Mouse (Mus musculus) MEL (cell line): Measurements from ENCODE around the gene Map3k20. TPM values are rescaled to one million over a fixed set of nuclear protein-coding genes. Genes with fewer than 3 reads are reported as not detected.

Source experiments
- DNase-seq: peaks from one replicate; pipeline ENCODE4 v3.0.0; 2011; ENCODE audit warnings: low read depth, low spot score
- H3K27ac ChIP-seq: 2 replicates; pipeline ENCODE4 v1.5.1; 2012; ENCODE audit warnings: low read depth, mild to moderate bottlenecking, control low read depth, low read length, moderate library complexity; ENCODE audit not compliant: control insufficient read depth
- H3K27me3 ChIP-seq, 2 experiments: fragments of 150-350 bp in 1 of 2; sonication (generic) in 1 of 2; 2 replicates each; pipeline ENCODE4 v1.6.1; 2012; ENCODE audit warnings: low read length in 2 of 2, mild to moderate bottlenecking in 2 of 2, improper control_type of control experiment in 1 of 2, moderate library complexity in 1 of 2; ENCODE audit not compliant: insufficient read depth in 2 of 2, control insufficient read depth in 1 of 2
- H3K36me3 ChIP-seq, 2 experiments: 2 replicates each; pipeline ENCODE4 v1.6.1; 2012 to 2014; ENCODE audit warnings: low read length in 2 of 2, improper control_type of control experiment in 1 of 2, inconsistent platforms in 1 of 2, mild to moderate bottlenecking in 1 of 2; ENCODE audit not compliant: insufficient read depth in 2 of 2, control insufficient read depth in 1 of 2
- H3K4me1 ChIP-seq, 2 experiments: fragments of 150-350 bp in 1 of 2; sonication (generic) in 1 of 2; 2 replicates each; pipeline ENCODE4 v1.6.1; 2012; ENCODE audit warnings: low read length in 2 of 2, improper control_type of control experiment in 1 of 2, mild to moderate bottlenecking in 1 of 2; ENCODE audit not compliant: insufficient read depth in 2 of 2, control insufficient read depth in 1 of 2
- H3K4me3 ChIP-seq, 2 experiments: fragments of 150-350 bp in 1 of 2; sonication (generic) in 1 of 2; 2 replicates each; pipeline ENCODE4 v1.5.1; 2012; ENCODE audit warnings: low read depth in 2 of 2, low read length in 2 of 2, mild to moderate bottlenecking in 2 of 2, moderate library complexity in 2 of 2, control low read depth in 1 of 2, improper control_type of control experiment in 1 of 2; ENCODE audit not compliant: control insufficient read depth in 1 of 2, insufficient read depth in 1 of 2
- H3K79me2 ChIP-seq: 2 replicates; pipeline ENCODE4 v1.6.1; 2012; ENCODE audit warnings: mild to moderate bottlenecking, low read length, moderate library complexity; ENCODE audit not compliant: control insufficient read depth, poor library complexity, insufficient read depth
- H3K9ac ChIP-seq: 2 replicates; pipeline ENCODE4 v1.6.1; 2012; ENCODE audit warnings: low read depth, mild to moderate bottlenecking, control low read depth, low read length, moderate library complexity; ENCODE audit not compliant: control insufficient read depth, poor library complexity, severe bottlenecking
- H3K9me3 ChIP-seq: fragments of 150-350 bp; sonication (generic); replicated peaks from 2 replicates; pipeline ENCODE4 v1.6.1; 2012; ENCODE audit warnings: mild to moderate bottlenecking, low read length, improper control_type of control experiment, moderate library complexity; ENCODE audit not compliant: insufficient read depth
- CHD1 ChIP-seq: IDR thresholded peaks from 2 replicates; pipeline ENCODE4 v1.6.1; 2012; ENCODE audit warnings: low read depth, mild to moderate bottlenecking, inconsistent platforms, low read length, improper control_type of control experiment
- CHD2 ChIP-seq: IDR thresholded peaks from 2 replicates; pipeline ENCODE4 v1.6.1; 2011; ENCODE audit warnings: low read length, improper control_type of control experiment
- CTCF ChIP-seq, 3 experiments: IDR thresholded peaks in 2 of 3; conservative IDR thresholded peaks in 1 of 3; 2 replicates each; pipeline ENCODE4 v1.5.1; 2011 to 2012; ENCODE audit warnings: low read length in 3 of 3, low read depth in 2 of 3, mild to moderate bottlenecking in 2 of 3, improper control_type of control experiment in 1 of 3, inconsistent platforms in 1 of 3, mixed read lengths in 1 of 3, moderate library complexity in 1 of 3; ENCODE audit not compliant: control insufficient read depth in 1 of 3, insufficient read depth in 1 of 3, poor library complexity in 1 of 3, severe bottlenecking in 1 of 3
- E2F4 ChIP-seq: IDR thresholded peaks from 2 replicates; pipeline ENCODE4 v1.6.1; 2011; ENCODE audit warnings: low read depth, low read length, improper control_type of control experiment, borderline replicate concordance
- EP300 ChIP-seq, 2 experiments: IDR thresholded peaks; 2 replicates each; pipeline ENCODE4 v1.6.1; 2011; ENCODE audit warnings: improper control_type of control experiment in 2 of 2, low read length in 2 of 2, low read depth in 1 of 2, mild to moderate bottlenecking in 1 of 2
- ETS1 ChIP-seq: IDR thresholded peaks from 2 replicates; pipeline ENCODE4 v1.6.1; 2012; ENCODE audit warnings: low read depth, mild to moderate bottlenecking, inconsistent platforms, low read length, improper control_type of control experiment, moderate library complexity
- HCFC1 ChIP-seq: IDR thresholded peaks from 2 replicates; pipeline ENCODE4 v1.6.1; 2012; ENCODE audit warnings: low read depth, mild to moderate bottlenecking, inconsistent platforms, low read length, improper control_type of control experiment, moderate library complexity
- JUND ChIP-seq: IDR thresholded peaks from 2 replicates; pipeline ENCODE4 v1.6.1; 2011; ENCODE audit warnings: low read depth, mild to moderate bottlenecking, improper control_type of control experiment, low read length
- KAT2A ChIP-seq: conservative IDR thresholded peaks from 2 replicates; pipeline ENCODE4 v1.6.1; 2012; ENCODE audit warnings: low read depth, low read length, improper control_type of control experiment, inconsistent platforms
- MAX ChIP-seq: IDR thresholded peaks from 2 replicates; pipeline ENCODE4 v1.6.1; 2011; ENCODE audit warnings: low read length, improper control_type of control experiment
- MEF2A ChIP-seq: IDR thresholded peaks from 2 replicates; pipeline ENCODE4 v1.6.1; 2014; ENCODE audit warnings: low read depth, mild to moderate bottlenecking, inconsistent platforms, low read length, improper control_type of control experiment; ENCODE audit not compliant: poor library complexity, insufficient replicate concordance, severe bottlenecking; ENCODE audit errors: extremely low read depth
- POLR2AphosphoS2 ChIP-seq: IDR thresholded peaks from 2 replicates; pipeline ENCODE4 v1.6.1; 2011; ENCODE audit warnings: low read length, improper control_type of control experiment
- RCOR1 ChIP-seq: IDR thresholded peaks from 2 replicates; pipeline ENCODE4 v1.6.1; 2012; ENCODE audit warnings: low read depth, mild to moderate bottlenecking, inconsistent platforms, low read length, improper control_type of control experiment
- SIN3A ChIP-seq: IDR thresholded peaks from 2 replicates; pipeline ENCODE4 v1.6.1; 2012; ENCODE audit warnings: low read length, improper control_type of control experiment, inconsistent platforms
- TAL1 ChIP-seq: IDR thresholded peaks from 2 replicates; pipeline ENCODE4 v1.6.1; 2012; ENCODE audit warnings: mild to moderate bottlenecking, inconsistent platforms, low read length, moderate library complexity, mixed read lengths
- TCF12 ChIP-seq: IDR thresholded peaks from 2 replicates; pipeline ENCODE4 v1.6.1; 2014; ENCODE audit warnings: low read depth, mild to moderate bottlenecking, inconsistent platforms, low read length, improper control_type of control experiment, moderate library complexity
- UBTF ChIP-seq: IDR thresholded peaks from 2 replicates; pipeline ENCODE4 v1.6.1; 2012; ENCODE audit warnings: low read depth, mild to moderate bottlenecking, inconsistent platforms, low read length, improper control_type of control experiment, moderate library complexity, borderline replicate concordance; ENCODE audit not compliant: insufficient read depth
- USF2 ChIP-seq, 2 experiments: IDR thresholded peaks; 2 replicates each; pipeline ENCODE4 v1.6.1; 2011 to 2012; ENCODE audit warnings: improper control_type of control experiment in 2 of 2, low read length in 2 of 2, borderline replicate concordance in 1 of 2, inconsistent platforms in 1 of 2, low read depth in 1 of 2, mild to moderate bottlenecking in 1 of 2; ENCODE audit not compliant: insufficient read depth in 1 of 2
- ZKSCAN1 ChIP-seq: IDR thresholded peaks from 2 replicates; pipeline ENCODE4 v1.6.1; 2012; ENCODE audit warnings: low read depth, mild to moderate bottlenecking, inconsistent platforms, low read length, improper control_type of control experiment, moderate library complexity
- ZMIZ1 ChIP-seq: IDR thresholded peaks from 2 replicates; pipeline ENCODE4 v1.6.1; 2012; ENCODE audit warnings: low read depth, mild to moderate bottlenecking, inconsistent platforms, low read length, improper control_type of control experiment, moderate library complexity
- polyA plus RNA-seq, 2 experiments: library from polyadenylated mRNA; stranded (reverse) in 1 of 2; unstranded in 1 of 2; fragments of >175 nt in 1 of 2; fragments of >200 nt in 1 of 2; gene quantifications; 2 replicates each; pipeline versions ENCODE4 v1.2.1 to v1.2.4; 2012; ENCODE audit warnings: low replicate concordance in 2 of 2, low read depth in 1 of 2; ENCODE audit not compliant: insufficient read length in 2 of 2, insufficient read depth in 1 of 2, missing spikeins in 1 of 2
- total RNA-seq: library from RNA; depleted of rRNA; stranded (reverse); fragments of 300-350 nt; gene quantifications from 2 replicates; pipeline ENCODE4 v1.2.3, GENCODE M21; 2012

The Map3k20 gene
- total and polyA plus RNA-seq, 3 experiments, result 7.4 to 9.6 TPM; not detected in 1

DNA sequence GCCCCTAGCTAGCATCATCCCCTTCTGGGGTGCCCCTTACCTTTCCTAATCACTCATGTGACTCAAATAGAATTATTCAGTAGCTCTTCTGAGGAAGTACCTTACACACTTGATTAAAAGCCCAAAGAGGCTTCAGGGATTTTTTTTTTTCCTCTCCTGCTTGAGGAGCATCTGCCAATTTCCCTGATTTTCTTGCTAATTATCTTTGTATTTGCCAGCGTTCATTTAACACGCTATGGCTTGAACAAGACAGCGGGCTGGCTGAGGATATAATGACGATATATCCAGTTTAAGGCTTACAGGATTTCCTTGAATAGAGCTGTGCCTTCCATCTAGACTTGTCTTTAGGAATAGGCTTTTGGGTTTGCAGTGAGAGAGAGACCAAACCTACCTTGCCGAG, 91.5 kb downstream of the Map3k20 start:
- Histone ChIP-seq H3K27me3 (no peaks in the 10 kb centered on the region), H3K79me2 (no peaks in the 10 kb centered on the region), H3K4me3 (no peak overlapping the region), H3K9ac (no peak overlapping the region), H3K9me3 (no peaks in the 10 kb centered on the region), H3K36me3 (no peaks in the 10 kb centered on the region), H3K4me1 (no peaks in the 10 kb centered on the region), H3K27ac (no peak overlapping the region)
- TF ChIP-seq CTCF (IDR thresholded peaks at IDR 0.05 in 2 of 3, conservative IDR thresholded peaks at IDR 0.05 in 1 of 3; ENCODE audit: control insufficient read depth in 1 of 3, insufficient read depth in 1 of 3, low read depth in 2 of 3, low read length in 3 of 3, poor library complexity in 1 of 3, severe bottlenecking in 1 of 3) (no peak), POLR2AphosphoS2 (no peak), JUND (no peak), RCOR1 (no peak), KAT2A (no peak), ETS1 (no peak), ZKSCAN1 (no peak), TCF12 (no peak), ZMIZ1 (no peak), E2F4 (no peak), USF2 (IDR thresholded peaks at IDR 0.05; ENCODE audit: borderline replicate concordance in 1 of 2, insufficient read depth in 1 of 2, low read depth in 1 of 2, low read length in 2 of 2) (no peak), EP300 (IDR thresholded peaks at IDR 0.05; ENCODE audit: low read depth in 1 of 2, low read length in 2 of 2) (no peak), CHD2 (no peak), TAL1 (no peak)
- TF ChIP-seq, all 39 proteins: peak for 0
- DNase-seq, result no peak

DNA sequence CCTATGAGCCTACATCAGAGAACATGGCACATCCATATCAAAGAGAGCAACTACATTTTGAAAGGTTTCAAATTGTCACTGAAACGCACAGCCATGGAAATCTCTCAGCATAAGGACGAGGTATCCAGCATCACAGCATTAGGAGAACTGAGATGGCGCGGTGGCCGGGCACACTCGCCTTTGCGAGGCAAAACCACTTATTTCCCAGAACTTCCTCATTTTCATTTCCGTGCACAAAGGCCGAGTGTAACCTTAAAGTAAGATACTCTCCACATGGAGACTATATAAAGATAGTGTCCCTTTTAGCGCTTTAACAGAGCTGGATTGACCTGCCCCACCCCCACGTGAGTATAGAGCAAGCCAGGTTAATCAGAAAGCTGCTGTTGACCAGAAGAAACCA, 94.0 kb downstream of the Map3k20 start:
- H3K36me3 ChIP-seq, result no peaks in the 10 kb centered on the region
- no peaks in the 10 kb centered on the region for H3K79me2 ChIP-seq
- H3K27me3 ChIP-seq, result no peaks in the 10 kb centered on the region
- no peak overlapping the region for H3K9ac ChIP-seq
- H3K4me3 ChIP-seq, result no peak overlapping the region
- no peak overlapping the region for H3K27ac ChIP-seq
- H3K9me3 ChIP-seq, result no peaks in the 10 kb centered on the region
- DNase-seq, result no peak
- no peaks in the 10 kb centered on the region for H3K4me1 ChIP-seq
- TF ChIP-seq UBTF, result no peak
- no peak for TF ChIP-seq MAX
- no peak for TF ChIP-seq USF2 (IDR thresholded peaks at IDR 0.05; ENCODE audit: borderline replicate concordance in 1 of 2, insufficient read depth in 1 of 2, low read depth in 1 of 2, low read length in 2 of 2)

DNA sequence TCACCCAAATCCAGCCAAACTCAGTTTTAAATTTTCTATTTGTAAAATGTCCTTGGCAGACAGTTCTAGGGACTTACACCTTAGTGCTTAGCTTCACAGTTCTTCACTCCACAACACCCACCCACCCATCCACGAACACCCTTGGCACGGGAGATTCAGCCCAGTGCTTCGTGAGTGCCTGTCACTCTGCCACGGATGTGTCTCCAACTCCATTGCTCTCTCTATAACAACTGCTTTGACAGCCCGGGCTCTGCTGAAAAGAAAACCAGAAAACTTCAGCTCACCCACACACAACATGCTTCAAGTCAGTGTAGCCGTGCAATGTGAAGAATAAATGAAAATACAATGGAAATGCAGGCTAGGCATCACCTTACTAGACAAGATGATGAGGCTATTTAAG, 97.2 kb downstream of the Map3k20 start:
- Histone ChIP-seq H3K4me3 (no peak overlapping the region), H3K9ac (no peak overlapping the region), H3K27ac (no peak overlapping the region), H3K79me2 (no peaks in the 10 kb centered on the region), H3K4me1 (no peaks in the 10 kb centered on the region), H3K9me3 (no peaks in the 10 kb centered on the region), H3K36me3 (no peaks in the 10 kb centered on the region), H3K27me3 (no peaks in the 10 kb centered on the region)
- TF ChIP-seq MEF2A (no peak), HCFC1 (no peak), RCOR1 (no peak), CTCF (IDR thresholded peaks at IDR 0.05 in 2 of 3, conservative IDR thresholded peaks at IDR 0.05 in 1 of 3; ENCODE audit: control insufficient read depth in 1 of 3, insufficient read depth in 1 of 3, low read depth in 2 of 3, low read length in 3 of 3, poor library complexity in 1 of 3, severe bottlenecking in 1 of 3) (no peak), CHD1 (no peak), MAX (no peak), TCF12 (no peak), SIN3A (no peak), KAT2A (no peak)
- no peak for DNase-seq
